Mouse (Mus musculus) erythroid progenitor cell, adult 5-6 weeks (primary cell): ENCODE data around the gene Casc3. TPM values are rescaled to one million over a fixed set of nuclear protein-coding genes. Genes with fewer than 3 reads are reported as not detected.

Experiments
- ATAC-seq: replicated peaks from 2 replicates; pipeline ENCODE4 v1.8.0; 2016; ENCODE audit warnings: moderate number of reproducible peaks, mild to moderate bottlenecking, moderate TSS enrichment, inconsistent platforms; ENCODE audit not compliant: poor library complexity, low FRiP score, severe bottlenecking
- total RNA-seq, 2 experiments: library from RNA; stranded (forward) in 1 of 2; stranded (reverse) in 1 of 2; fragments of 150-400 nt in 1 of 2; fragments of 186-747, 209-891 nt in 1 of 2; gene quantifications; 2 replicates each; pipeline versions ENCODE4 v1.2.3 to v1.2.4; 2015 to 2017; ENCODE audit warnings: low replicate concordance in 2 of 2

The Casc3 gene
- total RNA-seq, 2 experiments from 2014 or later = 60.4 to 92.7 TPM

DNA sequence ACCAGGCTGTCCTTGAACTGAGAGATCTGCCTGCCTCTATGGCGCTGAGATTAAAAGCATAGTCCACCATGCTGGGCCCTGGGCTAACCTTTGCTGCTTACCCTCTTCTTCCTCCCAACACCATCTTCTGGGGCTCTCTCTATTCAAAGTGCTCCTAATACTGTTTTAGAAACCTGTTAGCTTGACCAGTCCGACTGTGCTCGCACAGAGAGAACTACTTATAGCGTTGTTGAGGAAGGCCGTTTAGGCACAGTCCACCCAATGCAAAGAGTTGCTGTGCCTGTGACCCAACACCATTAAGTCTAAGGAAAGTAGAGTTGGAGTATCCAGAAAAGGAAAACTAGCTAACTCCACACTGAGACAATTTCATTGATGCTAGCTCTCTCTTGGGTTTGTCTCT is 16.6 kb upstream of the Casc3 start:
- ATAC-seq = no peak

DNA sequence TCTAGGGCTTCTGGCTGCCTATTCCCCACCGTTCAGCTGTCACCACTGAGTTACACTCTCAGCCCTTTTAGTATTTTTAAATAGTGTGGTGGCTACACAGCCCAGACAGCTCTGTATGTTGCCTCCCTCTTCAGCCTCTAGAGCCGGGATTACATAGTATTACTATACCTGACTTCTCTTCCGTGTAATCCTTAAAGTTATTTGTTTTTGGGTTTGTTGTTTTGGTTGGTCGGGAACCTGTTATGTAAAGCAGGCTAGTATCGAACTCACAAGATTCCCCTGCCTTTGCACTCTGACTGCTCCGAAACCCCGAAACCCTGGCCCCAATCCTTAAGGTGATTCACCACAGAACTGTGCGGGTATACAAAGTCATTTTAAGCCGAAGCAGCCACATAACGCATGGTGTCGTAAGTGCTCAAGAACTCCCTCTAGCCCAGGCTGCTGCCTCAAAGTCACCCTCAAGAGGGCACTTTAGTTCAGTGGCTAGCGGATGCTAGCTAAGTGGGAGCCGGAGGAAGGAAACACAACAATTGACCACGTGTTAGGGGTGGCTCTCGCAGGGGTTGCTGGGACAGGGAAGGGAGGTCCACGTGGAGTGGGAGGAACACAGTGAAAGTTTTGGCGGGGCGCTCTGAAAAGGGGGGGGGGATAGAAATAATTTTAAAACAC is 16.0 kb upstream of the Casc3 start:
- peak; percentile 84 for ATAC-seq

DNA sequence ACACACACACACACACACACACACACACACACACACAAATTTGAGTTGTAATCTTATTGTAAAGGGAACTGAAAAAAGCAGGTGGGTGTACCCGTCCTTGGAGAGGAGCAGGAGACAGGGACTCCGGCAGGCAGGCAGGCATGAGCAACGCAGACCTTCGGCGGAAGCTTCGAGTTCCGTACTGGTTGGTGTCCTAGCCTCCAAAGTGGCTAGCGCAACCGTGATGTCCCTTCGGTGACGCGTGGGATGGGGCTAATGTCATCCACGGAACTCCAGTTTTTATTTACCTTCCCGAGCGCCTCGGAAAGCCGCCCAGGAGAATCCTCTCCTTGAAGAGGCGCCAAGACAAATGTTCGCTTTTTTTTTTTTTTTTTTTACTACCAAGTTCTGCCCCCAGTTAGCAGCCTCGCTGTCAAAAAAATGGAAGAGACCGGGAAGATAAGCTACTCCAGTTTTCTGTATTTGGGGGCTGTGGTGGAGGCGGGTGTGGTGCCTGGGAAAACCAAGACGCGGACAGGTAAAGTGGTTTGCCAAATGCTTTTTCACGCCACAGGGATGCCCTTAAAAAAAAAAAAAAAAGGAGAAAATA is 15.4 kb upstream of the Casc3 start:
- no peak; the same call in 1 of the 2 replicates for ATAC-seq

DNA sequence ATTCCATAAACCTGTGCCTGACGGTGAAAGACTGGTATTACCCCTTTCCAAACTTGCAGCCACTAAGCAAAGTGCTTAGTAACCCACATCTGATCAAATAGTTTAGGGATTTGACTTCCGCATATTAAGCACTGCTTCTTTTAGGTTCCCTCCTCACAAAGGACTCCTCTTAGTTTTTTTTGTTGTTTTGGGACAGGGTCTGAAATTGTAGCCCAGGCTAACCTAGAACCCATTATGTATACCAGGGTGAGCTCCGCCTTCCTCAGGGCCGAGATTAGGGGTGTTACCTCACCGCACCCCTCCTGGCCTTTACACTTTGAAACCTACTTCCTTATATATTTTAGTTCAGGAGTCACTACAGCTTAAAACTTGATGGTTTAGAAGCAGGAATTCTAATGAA is 14.9 kb upstream of the Casc3 start:
- no peak for ATAC-seq

DNA sequence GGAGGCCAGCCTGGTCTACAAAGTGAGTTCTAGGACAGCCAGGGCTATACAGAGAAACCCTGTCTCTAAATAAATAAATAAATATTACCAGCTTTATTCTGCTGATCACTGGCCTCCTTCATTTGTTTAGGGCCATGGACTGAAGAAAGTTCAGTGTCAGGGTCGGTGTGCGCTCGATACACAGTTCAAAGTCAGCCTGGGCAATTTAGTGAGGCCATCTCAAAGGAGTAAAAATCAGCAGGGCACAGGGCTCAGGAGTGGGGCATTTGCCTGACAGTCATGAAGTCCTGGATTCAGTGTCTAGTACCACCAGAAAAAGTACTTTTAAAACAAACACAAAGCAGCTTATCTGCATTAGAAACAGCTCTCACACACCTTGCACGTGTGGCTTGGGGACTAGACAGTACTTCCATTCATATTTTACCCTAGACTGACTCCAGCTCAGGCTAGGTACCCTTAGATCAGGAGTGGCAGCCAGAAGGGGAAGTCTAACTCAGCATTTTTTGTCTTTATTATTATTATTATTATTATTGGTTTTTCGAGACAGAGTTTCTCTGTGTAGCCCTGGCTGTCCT is 14.0 kb upstream of the Casc3 start:
- ATAC-seq = no peak

DNA sequence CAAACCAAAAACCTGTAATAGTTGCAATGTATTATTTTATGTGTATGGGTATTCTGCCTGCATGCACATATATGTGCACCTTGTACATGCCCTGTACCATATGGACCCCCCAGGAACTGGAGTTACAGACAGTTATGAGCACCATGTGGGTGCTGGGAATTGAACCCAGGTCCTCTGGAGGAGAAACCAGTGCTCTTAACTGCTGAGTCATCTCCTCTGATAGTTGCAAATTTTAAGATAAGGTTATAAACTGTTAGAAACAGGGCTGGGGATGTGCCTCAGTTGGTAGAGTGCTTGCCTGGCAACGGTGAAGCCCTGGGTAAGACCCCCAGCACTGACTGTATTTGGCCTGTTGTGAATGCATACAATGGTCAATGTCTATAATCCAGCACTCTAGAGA is 13.3 kb upstream of the Casc3 start:
- no peak for ATAC-seq

DNA sequence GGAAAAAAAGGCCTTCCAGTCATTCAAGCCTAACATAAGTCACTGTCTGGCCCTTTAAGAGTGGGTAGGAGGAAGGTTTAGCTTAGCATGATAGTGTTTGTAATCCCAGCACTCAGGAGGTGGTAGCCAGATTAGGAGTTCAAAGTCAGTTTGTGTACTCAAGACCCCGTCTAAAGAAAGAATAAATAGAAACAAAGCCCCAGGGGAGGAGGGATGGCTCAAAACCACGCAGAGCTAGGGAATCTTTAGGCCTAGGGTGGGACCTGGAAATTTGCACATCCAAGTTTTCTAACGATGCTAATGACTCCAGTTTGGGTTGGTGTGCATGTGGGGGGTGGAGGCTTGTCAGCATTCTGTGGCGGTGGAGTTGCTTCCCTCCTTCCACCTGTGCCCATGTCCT is 12.6 kb upstream of the Casc3 start:
- no peak for ATAC-seq

DNA sequence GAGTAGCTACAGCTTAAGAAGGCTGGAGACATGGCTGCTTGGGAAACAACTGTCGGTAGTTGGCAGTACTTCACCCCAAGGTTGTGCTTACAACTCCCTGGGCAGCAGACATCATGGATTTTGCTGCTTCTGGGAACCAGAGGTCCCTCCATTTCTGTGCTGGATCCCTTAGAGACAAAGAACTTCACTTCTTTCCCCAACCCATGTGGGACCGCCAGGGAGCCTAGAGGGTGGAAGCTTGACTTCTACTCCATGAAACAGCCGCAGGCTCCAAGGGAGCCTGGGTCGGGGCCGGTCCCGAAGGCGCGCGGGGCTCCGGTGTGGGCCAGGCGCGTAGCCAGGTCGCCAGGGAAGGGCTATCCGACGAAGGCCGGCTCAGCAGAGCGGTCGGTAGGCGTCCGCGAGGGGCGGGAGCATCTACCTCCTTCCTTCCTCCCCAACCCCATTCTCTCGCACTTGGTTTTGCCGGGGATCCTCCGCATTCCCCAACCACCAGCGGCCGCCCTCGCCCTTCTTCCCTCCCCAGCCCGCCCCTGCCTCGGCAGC is 10.2 kb upstream of the Casc3 start:
- peak; percentile 70 for ATAC-seq

DNA sequence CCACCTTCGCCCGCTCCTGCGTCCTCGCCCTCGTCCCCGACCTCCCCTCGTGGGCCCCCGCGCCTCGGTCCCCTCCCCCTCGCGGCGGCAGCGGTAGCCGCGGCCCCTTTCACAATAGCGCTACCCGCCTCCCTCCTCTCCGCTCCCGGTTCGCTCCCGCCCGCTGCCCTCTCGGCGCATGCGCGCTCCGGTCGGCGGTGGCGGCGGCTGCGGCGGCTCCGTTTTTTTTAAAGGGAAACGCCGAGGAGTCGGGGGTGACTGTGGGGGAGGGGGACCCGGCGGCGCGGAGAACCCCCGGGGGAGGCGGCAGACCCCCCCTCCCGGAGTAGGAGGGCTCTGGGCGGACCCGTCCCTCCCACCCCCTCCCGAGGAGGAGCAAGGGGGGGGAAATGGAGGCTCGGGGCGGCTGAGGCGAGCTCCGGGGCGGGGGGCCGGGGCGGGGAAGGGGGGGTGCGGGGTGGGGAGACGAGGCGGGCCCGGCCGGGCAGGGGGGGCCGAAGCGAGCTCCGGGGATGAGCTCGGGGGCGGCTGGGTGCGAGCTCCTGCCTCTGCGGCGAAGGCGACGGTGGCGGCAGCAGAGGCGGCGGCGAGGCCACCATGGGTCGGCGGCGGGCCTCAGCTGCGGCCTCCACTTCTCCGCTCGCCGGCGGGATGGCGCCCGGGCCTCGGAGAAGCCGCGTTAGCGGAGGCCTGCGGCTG is 9.5 kb upstream of the Casc3 start, which contains the start of gene Msl1:
Gene Msl1 (plus strand): TSS at position 502 of the 699 bp plus-strand sequence.
- ATAC-seq = peak; percentile 68

DNA sequence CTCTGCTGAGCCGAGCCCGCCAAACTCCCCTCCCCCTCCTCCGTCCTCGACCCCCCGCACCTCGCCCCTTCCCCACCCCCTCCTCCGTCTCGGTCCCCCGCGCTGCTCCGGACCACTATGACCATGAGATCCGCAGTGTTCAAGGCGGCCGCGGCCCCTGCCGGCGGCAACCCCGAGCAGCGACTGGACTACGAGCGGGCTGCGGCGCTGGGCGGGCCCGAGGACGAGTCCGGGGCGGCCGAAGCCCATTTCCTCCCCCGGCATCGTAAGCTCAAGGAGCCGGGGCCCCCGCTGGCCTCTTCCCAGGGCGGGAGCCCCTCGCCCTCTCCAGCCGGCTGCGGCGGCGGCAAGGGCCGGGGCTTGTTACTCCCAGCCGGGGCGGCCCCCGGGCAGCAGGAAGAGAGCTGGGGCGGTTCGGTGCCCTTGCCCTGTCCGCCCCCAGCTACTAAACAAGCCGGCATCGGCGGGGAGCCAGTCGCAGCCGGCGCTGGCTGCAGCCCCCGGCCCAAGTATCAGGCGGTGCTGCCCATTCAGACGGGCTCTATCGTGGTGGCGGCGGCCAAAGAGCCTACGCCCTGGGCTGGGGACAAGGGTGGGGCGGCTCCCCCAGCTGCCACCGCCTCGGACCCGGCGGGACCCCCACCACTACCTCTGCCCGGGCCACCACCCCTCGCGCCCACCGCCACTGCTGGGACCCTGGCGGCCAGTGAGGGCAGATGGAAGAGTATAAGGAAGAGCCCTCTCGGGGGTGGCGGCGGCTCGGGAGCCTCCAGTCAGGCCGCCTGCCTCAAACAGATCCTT is 8.8 kb upstream of the Casc3 start:
- peak; percentile 50 for ATAC-seq

DNA sequence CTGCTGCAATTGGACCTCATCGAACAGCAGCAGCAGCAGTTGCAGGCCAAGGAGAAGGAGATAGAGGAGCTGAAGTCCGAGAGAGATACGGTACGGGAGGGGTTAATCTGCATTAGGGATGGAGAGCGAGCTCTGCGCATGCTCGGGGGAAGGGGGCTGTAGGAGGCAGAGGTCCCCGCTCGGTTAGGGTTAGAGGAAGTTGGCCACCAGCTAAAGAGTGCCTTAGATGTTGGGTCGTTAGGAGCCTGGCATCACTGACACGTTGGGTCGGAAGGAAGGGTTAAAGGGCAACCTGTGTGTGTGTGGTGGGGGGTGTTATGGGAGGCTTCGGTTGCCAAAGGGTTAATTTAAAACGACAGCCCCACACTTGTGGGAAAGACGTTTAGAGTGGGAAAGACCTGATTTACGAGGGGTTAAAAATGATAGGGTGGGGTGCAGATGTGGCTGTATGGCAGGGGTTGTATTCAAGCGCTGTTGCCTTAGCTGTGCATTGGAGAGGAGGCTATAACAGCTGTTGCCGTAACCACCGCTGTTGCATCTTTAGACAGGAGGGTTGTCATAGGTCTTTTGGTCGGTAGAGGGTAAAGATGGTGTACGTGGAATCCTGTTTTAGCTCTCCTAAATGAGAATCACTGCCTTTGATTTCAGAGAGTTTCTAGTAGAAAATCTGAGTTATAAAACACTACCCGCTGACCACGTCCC is 8.0 kb upstream of the Casc3 start:
- peak; percentile 9; the same call in 1 of the 2 replicates for ATAC-seq

DNA sequence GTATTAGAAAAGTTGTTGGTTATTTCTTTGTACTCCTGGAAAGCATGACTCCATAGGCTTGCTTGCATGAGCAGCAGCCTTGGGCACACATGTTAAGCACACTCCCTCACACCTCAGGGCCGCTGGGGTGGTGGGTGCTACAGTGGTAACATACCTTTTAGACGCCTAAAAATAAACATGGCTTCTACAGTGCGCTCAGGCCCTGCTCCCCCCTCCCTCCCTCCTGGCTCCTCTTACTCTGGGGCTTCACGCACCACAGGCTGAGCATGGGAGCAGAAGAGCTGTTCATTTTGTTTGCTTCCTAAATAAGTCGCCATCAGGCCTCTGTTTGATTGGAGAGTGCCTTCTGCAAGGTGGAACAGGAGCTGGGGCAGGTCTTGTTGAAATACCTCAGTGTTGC is 7.4 kb upstream of the Casc3 start:
- no peak for ATAC-seq

DNA sequence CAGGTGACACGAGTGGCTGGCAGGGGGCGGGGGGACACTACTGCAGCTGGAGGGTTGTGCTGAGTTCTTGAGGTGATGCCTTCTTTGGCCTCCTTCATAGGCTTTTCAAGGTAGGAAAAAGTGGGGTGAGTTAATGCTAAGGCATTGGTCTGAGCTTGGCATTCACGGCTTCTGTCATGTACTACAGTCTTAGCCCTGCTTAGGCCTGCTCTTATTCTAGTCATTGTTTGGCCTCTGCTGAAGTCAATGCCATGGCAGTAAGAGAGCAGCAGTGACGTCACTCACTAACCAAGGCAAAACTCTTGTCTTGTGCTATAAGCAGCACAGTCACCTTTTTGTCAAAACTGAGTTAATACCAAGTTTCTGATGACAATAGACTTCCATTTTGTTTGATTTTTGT is 6.8 kb upstream of the Casc3 start:
- ATAC-seq = no peak

DNA sequence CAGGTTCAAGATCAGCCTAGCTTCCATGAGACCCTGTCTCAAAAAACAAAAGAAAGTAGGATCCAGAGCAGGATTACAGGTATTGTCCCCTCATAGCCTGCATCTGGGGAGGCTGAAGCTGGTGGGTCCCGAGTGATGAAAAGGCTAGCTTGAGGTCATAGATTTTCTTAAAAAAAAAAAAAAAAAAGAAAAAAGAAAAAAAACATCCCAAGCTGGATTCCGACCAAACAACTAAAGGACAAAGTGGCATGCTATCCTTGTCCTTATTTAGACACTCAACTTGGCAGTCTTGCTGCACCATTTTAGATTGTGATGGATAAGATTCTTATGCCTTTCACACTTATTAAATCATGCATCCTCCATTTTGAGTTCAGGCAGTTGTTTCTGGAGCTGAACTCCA is 3.7 kb downstream of the Casc3 start:
- no peak for ATAC-seq

DNA sequence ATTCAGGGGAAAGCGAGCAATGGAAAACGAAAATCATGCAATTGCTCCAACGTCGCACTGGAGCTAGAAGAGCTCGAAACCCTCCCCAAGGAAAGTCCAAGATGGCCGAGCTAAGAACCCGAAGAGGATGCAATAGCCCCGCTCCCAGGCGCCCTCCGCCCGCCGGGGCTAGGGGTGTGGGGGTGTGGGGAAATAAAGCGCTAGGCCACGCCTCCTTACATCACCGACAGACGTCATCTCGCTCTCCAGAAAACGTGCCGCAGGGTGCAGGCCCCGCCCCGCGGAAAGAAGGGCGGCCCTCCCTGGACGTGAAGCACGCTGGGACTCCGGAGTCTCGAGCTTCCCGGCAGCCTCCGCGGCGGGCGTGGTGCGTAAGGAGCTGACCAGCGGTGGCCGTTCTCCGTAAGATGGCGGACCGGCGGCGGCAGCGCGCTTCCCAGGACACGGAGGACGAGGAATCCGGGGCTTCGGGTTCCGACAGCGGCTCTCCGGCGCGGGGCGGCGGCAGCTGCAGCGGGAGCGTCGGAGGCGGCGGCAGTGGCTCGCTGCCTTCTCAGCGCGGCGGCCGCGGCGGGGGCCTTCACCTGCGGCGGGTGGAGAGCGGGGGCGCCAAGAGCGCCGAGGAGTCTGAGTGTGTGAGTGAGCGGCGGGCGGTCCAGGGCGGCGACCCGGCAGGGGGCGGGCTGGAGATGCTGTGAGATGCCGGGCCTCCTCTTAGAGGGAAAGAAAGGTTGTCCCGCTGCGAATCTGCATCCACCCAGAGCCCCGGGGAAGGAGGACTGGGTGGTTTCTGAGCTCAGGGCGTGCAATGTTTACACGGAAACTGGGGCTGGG is 5.0 kb downstream of the Casc3 start:
- peak; percentile 97 for ATAC-seq

DNA sequence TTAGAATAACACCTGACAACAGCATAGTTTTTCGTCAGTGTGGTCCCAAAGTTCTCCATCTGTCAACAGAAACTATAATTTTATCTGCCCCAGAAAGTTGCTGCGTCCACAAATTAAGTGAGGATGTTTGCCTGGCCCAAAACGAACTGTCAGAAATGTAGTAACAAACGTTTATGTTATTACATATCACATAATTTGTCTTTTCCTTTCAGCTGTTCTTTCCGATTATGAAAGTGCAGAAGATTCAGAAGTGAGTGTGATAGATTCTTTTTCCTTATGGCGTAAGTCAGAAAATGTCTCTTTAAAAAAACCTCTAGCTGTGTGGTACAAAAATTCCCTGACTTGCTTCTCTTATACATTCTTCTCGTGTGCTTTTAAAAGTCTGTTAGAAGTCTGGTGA is 6.0 kb downstream of the Casc3 start:
- no peak for ATAC-seq

DNA sequence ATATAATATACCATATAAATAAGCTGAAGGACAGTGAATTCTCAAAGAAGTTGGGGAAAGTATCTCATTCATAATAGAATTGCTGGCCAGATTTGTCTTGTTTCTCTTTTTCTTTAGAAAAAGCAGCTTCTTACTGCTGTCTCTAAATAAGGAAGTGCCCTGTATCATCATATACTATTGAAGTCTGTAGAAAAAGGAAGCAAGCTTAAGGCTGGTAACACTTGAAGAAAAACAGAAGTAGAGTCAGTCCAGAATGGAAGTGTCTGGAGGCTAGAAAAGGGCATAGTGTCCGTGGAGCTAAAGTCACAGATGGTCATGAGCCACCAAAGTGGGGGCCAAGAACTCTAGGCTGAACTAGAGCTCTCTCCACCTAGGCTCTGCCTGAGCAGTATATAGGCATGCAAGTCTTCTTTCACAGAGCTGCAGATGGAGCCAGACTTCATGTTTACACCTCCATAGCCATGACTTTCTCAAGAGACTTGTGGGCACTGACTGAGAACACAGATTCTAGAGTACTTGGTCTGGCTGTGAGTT is 12.1 kb downstream of the Casc3 start:
- no peak for ATAC-seq

DNA sequence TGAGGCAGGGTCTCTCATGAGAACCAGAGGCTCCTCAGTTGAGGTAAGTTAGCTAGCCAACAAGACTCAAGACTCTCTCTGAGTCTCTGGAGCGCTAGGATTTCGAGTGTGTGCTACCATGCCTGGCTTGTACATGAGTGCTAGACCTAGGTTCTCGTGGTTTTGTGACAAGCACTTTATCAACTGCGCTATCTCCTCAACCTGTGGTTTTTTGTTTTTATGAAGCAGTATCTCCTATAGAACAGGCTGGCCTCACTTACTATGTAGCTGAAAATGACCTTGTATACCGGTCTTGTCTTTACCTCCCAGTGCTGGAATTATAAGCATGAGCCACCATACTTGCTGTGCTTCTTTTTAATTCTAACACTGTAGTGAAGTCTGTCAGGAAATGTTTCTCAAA is 16.3 kb downstream of the Casc3 start:
- ATAC-seq = no peak
